Mouse (Mus musculus) regulatory T cell (primary cell): ENCODE measurements around the gene A430078G23Rik.

ENCODE experiments used
- in situ Hi-C: fragments of 300-600 bp; cut with MboI, MseI; formaldehyde crosslinking; loops from one replicate; pipeline ENCODE4 v1.15.1; 2025; ENCODE audit warnings: high pct_unique_total_duplicates

Gene A430078G23Rik

DNA sequence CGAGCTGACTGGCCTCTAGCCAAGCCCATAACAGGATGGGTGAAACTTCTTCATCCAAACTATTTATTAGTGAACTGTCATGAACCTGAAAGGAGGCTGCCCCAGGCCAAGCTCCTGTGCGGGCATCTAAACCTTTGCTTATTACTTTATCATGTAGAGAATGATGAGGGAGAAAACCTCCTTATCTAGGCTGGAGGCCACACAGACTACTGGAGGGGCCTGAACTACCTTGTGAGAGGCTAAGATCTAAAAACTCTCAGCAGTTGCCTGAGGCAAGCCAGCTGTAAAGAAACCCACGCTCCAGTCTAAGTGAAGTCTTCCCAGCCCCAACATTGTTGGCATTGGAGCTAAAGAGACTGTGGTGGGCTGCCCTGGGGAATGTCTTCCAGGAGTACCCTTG lies 54.2 kb downstream of the A430078G23Rik start:
- in situ Hi-C loops, result no loop called here

DNA sequence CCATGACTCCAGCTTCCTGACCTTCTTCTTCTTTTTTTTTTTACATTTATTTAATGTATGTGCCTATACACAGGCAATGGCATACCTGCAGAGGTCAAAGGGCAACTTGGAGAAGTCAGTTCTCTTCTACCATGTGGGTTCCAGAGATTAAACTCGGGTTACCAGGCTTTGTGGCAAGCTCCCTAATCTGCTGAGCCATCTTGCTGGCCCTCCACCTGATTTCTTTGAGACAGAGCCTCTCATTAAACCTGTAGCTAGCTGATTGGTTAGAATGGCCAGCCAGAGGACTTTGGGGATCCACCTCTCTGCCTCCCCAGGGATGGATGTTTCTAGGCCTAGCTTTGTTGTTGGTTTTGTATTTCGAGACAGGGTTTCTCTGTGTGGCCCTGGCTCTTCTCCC lies 57.9 kb downstream of the A430078G23Rik start:
- in situ Hi-C loops, result no loop called here

DNA sequence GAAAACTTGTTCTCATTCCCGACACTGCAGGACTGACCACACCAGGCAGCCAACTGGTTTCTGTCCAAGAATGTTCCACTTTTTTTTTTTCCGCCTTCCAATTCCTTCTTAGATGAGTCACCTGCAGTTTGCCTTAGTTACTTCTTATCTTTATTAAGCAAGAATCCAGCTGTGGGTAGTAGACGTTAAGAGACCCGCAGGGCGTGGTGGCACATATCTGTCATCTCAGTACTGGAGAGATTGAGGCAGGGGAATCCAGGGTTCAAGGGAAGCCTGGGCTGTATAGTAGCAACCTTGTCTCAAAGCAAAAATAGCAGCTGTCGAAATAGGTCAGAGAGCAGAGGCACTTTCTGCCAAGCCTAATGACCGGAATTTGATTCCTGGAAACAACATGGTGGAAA lies 58.7 kb downstream of the A430078G23Rik start:
- in situ Hi-C loops, result no loop called here

GRCm38 (mm10) chr8:3412816-3413215 lies 59.6 kb downstream of the A430078G23Rik start:
- in situ Hi-C loops, result no loop called here

DNA sequence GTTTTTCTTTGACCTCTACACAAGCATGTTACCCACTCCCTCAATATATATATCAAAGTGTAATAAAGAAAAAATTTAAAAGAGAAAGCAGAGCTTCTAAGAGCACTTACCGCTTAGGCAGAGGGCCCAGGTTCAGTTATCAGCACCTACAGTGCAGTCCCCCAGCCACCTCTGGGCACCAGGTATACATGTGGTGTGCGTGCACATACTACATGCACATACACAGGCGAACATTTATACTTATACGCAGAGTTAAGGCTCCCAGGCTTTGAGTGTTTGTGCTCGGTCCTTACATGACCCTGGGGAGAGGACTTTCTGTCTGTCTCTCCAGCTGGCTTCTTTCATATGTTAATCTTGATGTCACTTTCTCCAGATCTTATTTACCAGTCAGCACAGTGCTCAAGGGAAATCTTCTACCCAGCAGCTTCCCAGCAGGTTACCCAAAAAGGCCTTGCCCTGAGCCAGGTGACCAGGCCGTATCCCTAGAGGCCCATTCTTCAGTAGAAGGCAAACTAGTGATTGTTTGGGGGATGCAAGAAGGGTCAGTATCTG lies 61.5 kb downstream of the A430078G23Rik start:
- in situ Hi-C loops, result no loop called here

GRCm38 (mm10) chr8:3415259-3415658 lies 62.0 kb downstream of the A430078G23Rik start:
- in situ Hi-C loops, result no loop called here

GRCm38 (mm10) chr8:3415661-3416060 lies 62.4 kb downstream of the A430078G23Rik start:
- in situ Hi-C loops, result no loop called here

GRCm38 (mm10) chr8:3416846-3417245 lies 63.6 kb downstream of the A430078G23Rik start:
- in situ Hi-C loops, result no loop called here

- in situ Hi-C loops, result no loop called here
Measured at GRCm38 (mm10) chr8:3417455-3417854, 64.2 kb downstream of the A430078G23Rik start.

DNA sequence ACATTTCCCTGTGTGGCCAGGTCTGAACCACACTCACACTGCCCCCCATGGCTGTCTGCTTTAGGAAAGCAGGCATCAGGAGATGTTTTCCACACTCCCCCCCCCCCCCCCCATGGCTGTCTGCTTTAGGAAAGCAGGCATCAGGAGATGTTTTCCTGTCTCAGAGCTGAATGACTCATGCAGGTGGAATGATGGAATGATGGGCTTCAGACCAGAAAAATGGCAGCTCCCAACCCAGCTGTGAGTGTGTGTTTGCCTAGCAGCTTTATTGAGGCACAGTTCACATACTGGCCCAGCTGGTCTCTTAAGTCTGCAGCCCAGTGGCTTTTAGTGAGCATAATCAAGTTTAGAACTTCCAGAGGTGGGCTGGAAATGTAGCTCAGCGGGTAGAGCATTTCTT lies 64.9 kb downstream of the A430078G23Rik start:
- in situ Hi-C loops, result no loop called here

DNA sequence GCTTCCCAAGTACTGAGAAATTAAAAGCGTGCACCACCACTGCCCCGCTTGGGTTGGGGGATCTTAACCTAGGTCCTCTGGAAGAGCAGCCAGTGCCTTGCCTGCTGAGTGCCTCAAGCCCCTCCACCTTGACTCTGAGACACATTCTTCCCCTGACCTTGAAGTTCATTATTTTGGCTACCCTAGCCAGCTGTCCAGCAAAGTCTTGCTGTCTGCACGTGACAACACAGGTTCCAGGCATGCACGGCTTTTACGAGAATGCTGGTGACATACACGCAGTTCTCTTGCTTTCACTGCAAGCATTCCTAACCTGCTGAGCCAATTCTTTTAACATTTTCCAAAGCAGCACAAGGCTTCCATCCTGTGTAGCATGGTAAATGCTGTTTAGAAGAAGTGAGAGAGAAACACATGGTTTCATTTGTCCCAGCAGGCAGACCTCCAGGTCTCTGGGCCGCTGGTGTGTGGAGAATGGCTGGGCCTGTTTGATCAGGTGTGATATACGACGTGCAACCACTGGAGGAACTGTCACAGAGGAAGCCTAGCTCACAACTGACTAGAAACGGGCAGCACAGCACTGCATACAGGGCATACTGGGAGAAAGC lies 67.0 kb downstream of the A430078G23Rik start:
- in situ Hi-C loops, result no loop called here

DNA sequence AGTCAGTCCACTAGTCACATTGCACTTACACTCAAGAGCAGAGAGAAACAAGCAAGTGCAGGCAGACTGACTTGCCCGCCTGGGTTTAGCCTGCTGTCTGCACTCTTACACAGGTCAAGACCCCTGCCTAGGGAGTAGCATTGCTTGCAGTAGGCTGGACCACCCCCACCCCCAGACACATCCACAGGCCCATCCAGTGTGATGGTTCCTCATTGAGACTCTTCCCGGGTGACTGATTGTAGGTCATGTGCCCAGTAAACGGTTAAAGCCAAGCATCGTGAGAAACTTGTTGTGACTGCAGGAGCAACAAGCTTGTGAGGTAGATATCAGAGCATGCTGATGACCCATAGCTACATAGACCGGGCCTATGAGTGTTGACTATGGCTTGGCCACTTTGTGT lies 68.3 kb downstream of the A430078G23Rik start:
- in situ Hi-C loops, result no loop called here

DNA sequence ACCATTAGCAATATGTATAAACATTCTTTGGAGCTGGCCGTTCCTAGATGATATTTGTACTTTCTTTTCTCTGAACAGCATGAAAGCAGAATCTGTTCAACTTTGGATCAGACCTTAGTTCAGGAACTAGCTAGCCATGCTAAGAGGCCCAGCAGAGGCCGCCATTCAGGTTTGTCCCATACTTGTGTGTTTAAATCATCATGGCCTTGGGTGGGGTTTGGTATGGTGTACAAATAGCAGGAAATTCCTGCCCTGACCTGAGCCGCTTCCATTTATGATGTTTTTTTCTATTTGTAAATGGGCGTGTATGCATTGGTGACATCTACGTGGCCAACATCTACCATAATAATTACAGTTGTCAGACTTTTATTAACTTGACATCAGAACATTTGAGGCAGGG lies 72.0 kb downstream of the A430078G23Rik start:
- in situ Hi-C loops, result no loop called here

GRCm38 (mm10) chr8:3426211-3426610 lies 73.0 kb downstream of the A430078G23Rik start:
- in situ Hi-C loops, result no loop called here

- in situ Hi-C loops, result no loop called here
Measured at GRCm38 (mm10) chr8:3428426-3428825, 75.2 kb downstream of the A430078G23Rik start.

DNA sequence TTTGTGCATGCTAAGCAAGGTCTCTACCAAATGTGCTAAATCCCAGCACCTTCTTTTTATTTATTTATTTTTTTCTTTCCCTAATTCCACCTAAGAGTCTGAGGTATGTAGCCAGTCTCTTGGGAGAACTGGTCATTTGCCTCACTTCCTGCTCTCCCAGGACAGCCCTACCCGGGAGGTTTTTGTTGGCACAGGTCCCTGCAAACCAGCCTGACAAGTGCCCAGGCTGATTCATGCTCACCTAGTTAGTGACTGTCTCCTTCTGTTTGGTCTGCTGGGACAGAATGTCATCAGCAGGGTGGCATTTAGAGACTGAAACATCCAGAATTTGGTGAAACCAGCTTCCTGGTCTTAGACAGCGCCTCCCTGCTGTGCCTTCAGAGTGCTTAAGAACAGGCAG lies 76.8 kb downstream of the A430078G23Rik start:
- in situ Hi-C loops, result no loop called here

DNA sequence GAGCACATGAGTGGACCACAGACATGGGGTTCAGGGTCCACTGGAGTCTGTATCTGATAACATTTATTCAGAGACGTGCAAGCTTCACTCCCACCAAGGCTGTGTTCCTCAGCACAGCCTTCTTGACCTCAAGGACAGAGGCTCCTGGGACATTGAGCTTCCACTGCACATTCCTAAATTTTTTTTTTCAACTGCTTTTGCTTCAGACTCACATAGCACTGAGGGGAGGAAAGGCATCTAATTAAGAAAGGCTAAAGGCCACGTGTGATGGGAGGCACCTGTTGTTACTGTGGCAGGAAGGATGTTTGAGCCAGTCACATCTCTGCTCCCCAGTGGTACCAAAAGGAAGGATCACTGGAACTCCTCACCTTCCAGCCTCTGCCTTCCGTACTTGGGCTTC lies 77.9 kb downstream of the A430078G23Rik start:
- in situ Hi-C loops, result no loop called here

DNA sequence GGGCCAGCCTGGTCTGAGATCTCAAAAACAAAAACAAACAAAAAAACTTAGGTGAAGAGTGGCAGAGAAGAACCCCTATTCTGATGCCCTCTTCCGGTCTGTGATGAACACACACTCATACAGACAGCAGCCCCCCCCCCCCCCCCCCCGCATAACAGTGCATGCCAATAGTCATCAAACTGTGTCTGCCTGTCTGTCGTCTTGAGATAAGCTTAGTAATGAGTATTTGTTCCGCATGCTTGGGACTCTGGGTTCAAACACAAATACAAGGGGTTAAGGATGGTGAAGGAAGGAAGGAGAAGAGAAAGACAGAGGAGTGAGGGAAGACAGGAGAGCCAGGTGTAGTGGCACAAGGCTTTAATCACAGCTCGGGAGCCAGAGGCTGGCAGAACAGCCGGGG lies 83.3 kb downstream of the A430078G23Rik start:
- in situ Hi-C loops, result no loop called here

DNA sequence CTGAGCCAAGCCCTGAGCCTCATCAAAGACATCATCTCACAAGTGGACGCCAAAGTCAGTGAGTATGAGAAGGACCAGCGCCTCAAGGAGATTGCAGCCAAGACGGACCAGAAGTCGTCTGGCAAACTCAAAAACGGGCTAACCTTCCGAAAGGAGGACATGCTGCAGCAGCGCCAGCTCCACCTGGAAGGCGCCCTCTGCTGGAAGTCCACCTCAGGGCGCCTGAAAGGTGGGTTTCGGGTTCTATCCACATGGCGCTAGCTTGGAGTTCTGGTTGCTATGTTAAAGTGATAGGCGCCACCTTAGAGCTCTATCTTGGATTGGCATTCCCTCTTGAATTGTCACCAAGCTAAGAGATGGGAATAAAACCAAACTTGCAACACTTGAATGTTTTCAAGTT lies 86.3 kb downstream of the A430078G23Rik start:
- in situ Hi-C loops, result no loop called here
